27 mouse cellular contexts compared by ENCODE assay signal in genomic region chr17:87621446-87621845, GRCm38 (mm10). TPM values are rescaled to one million over a fixed set of nuclear protein-coding genes. Genes with fewer than 3 reads are reported as not detected.
DNase-seq lines count a peak whose midpoint lies in the region; ATAC-seq lines count a peak whose summit lies in the region.
"Had no signal": no experiment of that assay in that cellular context is flagged by ENCODE, and none has a peak within 500 bp of the region (broad histone marks: within the 10 kb centered on the region; RNA-seq: fewer than 3 reads in every experiment).

No protein-coding gene starts in this region.

- no peaks in the 10 kb centered on the region for H3K4me1 ChIP-seq in intestine, embryonic 15.5 days (replicated peaks)
- H3K4me1 ChIP-seq: embryonic facial prominence, embryonic 12.5 days; embryonic facial prominence, embryonic 15.5 days; hindbrain, embryonic 12.5 days; hindbrain, embryonic 15.5 days had no signal

- no peak overlapping the region for H3K4me2 ChIP-seq in intestine, embryonic 15.5 days (replicated peaks)
- H3K4me2 ChIP-seq: embryonic facial prominence, embryonic 12.5 days; embryonic facial prominence, embryonic 15.5 days; heart, embryonic 11.5 days; hindbrain, embryonic 12.5 days; hindbrain, embryonic 15.5 days had no signal

- H3K36me3 ChIP-seq in intestine, embryonic 15.5 days = no peaks in the 10 kb centered on the region
- H3K36me3 ChIP-seq: embryonic facial prominence, embryonic 12.5 days; embryonic facial prominence, embryonic 15.5 days; G1E; hindbrain, embryonic 12.5 days; hindbrain, embryonic 15.5 days had no signal

- H3K9ac ChIP-seq in intestine, embryonic 15.5 days = no peak overlapping the region
- H3K9ac ChIP-seq: embryonic facial prominence, embryonic 12.5 days; embryonic facial prominence, embryonic 15.5 days; forebrain, postnatal 0 days; hindbrain, embryonic 12.5 days; hindbrain, embryonic 15.5 days had no signal

- no peaks in the 10 kb centered on the region for H3K9me3 ChIP-seq in intestine, embryonic 15.5 days
- H3K9me3 ChIP-seq: embryonic facial prominence, embryonic 12.5 days; embryonic facial prominence, embryonic 15.5 days; G1E; hindbrain, embryonic 12.5 days; hindbrain, embryonic 15.5 days had no signal

- H3K27ac ChIP-seq in intestine, embryonic 15.5 days = no peak overlapping the region
- H3K27ac ChIP-seq: embryonic facial prominence, embryonic 12.5 days; embryonic facial prominence, embryonic 15.5 days; gastrocnemius, adult 2 months; hindbrain, embryonic 12.5 days; hindbrain, embryonic 15.5 days had no signal

- no peak for ATAC-seq in intestine, embryonic 15.5 days
- ATAC-seq: activated CD4-positive, CD25-positive, alpha-beta regulatory T cell, adult 4 months; forebrain, embryonic 14.5 days; forebrain, postnatal 0 days had no signal

- peak; percentile 48 for DNase-seq in 3T3-L1 (ENCODE audit: low read depth, low spot score)
- DNase-seq in NIH3T3 (ENCODE audit: low read depth) = peak; percentile 35
- DNase-seq in adrenal gland, adult 8-10 months = peak; percentile 52
- DNase-seq in adrenal gland, postnatal 25 days = peak; percentile 72
- no peak for DNase-seq in MN1 (ENCODE audit: low spot score)
- no peak for DNase-seq in urinary bladder, postnatal 14 days (ENCODE audit: low spot score)
- DNase-seq in cerebellum, adult 9-11 months = no peak
- DNase-seq: cerebellum, adult 11-12 months; cerebellum, adult 8-10 months; cerebellum, postnatal 14 days; forebrain, postnatal 0 days; gastrocnemius, adult 2 months; gastrocnemius, postnatal 14 days; heart, adult 11 months; kidney, adult 18-20 months had no signal

- no peak overlapping the region for H3K4me3 ChIP-seq in intestine, embryonic 15.5 days (replicated peaks)
- H3K4me3 ChIP-seq: embryonic facial prominence, embryonic 12.5 days; embryonic facial prominence, embryonic 15.5 days; gastrocnemius, adult 2 months; hindbrain, embryonic 12.5 days; hindbrain, embryonic 15.5 days had no signal

- WGBS in intestine, embryonic 15.5 days = 55% methylated on average over 3 of the region's 3 CpGs

- no peaks in the 10 kb centered on the region for H3K27me3 ChIP-seq in intestine, embryonic 15.5 days (replicated peaks)
- H3K27me3 ChIP-seq: CH12.LX; embryonic facial prominence, embryonic 12.5 days; embryonic facial prominence, embryonic 15.5 days; hindbrain, embryonic 12.5 days; hindbrain, embryonic 15.5 days had no signal

RNA-seq across cellular contexts. Expression of gene Epcam, which starts 14.3 kb away (rescaled TPM):
- total RNA-seq in adrenal gland, adult 8-10 months (2022) = under 1 TPM in 2 of 4 experiments, not detected in 2; 0.32 to 0.56 TPM
- total RNA-seq in adrenal gland, postnatal 25 days (2021) = not detected in 2 replicates
- 958 and 974 TPM in 2 replicates for polyA plus RNA-seq in intestine, embryonic 15.5 days (2015; fragmentation: Nextera tagmentation; extraction: Ambion mirVana)
- total RNA-seq: G1E; gastrocnemius, adult 2 months; heart, adult 8-10 months; heart, postnatal 25 days had no signal
- polyA plus RNA-seq: G1E had no signal

RNA-seq across cellular contexts. Expression of gene Msh2, which starts 50.7 kb away (rescaled TPM):
- total RNA-seq in adrenal gland, adult 8-10 months (2022) = 10 to 100 TPM; 20.8 to 27.1 (median 23.5) TPM
- total RNA-seq in adrenal gland, postnatal 25 days (2021) = 24.7 and 31.0 TPM in 2 replicates
- 63.7 and 74.5 TPM in 2 replicates for polyA plus RNA-seq in intestine, embryonic 15.5 days (2015; fragmentation: Nextera tagmentation; extraction: Ambion mirVana)

Comparison
In these comparisons a context has a peak if more than half of its experiments do, and no peak if none do; other contexts are left out.
1. DNase-seq: peak in 3T3-L1 (single experiment), NIH3T3 (single experiment), adrenal gland, adult 8-10 months (single experiment) and adrenal gland, postnatal 25 days (single experiment); none in MN1 (single experiment), urinary bladder, postnatal 14 days (single experiment) and cerebellum, adult 9-11 months (single experiment).